Mouse (Mus musculus) embryonic fibroblast, embryonic 13.5 days (primary cell): ENCODE measurements around the gene Prune2.

ENCODE experiments used
- CTCF ChIP-seq: IDR thresholded peaks from 2 replicates; pipeline ENCODE4 v1.5.1; 2011; ENCODE audit warnings: mild to moderate bottlenecking, control low read depth, low read length, moderate library complexity, borderline replicate concordance; ENCODE audit not compliant: insufficient read depth
- POLR2A ChIP-seq: IDR thresholded peaks from 2 replicates; pipeline ENCODE4 v1.6.1; 2011; ENCODE audit warnings: low read depth, mild to moderate bottlenecking, control low read depth, low read length, moderate library complexity

- TF ChIP-seq CTCF (no peak), POLR2A (no peak)
These were observed 44.4 kb upstream of the Prune2 start for GRCm38 (mm10) chr19:16911507-16911906.
